Mouse (Mus musculus) heart, embryonic 16.5 days (tissue): ENCODE measurements around the gene Ncdn. TPM values are rescaled to one million over a fixed set of nuclear protein-coding genes. Genes with fewer than 3 reads are reported as not detected.

Experiments used
- ATAC-seq: fragments of 200-750 bp; cut with Nextera tagmentation; replicated peaks from 2 replicates; pipeline ENCODE4 v1.8.0; 2017; ENCODE audit warnings: moderate number of reproducible peaks; ENCODE audit not compliant: insufficient read depth, low FRiP score; ENCODE audit errors: extremely low read depth
- H3K27ac ChIP-seq: fragments of 300-500 bp; sonication (generic); 2 replicates; pipeline ENCODE4 v1.5.1; 2014; ENCODE audit warnings: mild to moderate bottlenecking, low read length, control low read depth, moderate library complexity
- H3K27me3 ChIP-seq: fragments of 300-500 bp; sonication (generic); 2 replicates; pipeline ENCODE4 v1.6.1; 2014; ENCODE audit warnings: low read length, mixed read lengths; ENCODE audit not compliant: control insufficient read depth, insufficient read depth
- H3K36me3 ChIP-seq: fragments of 300-500 bp; sonication (generic); 2 replicates; pipeline ENCODE4 v1.6.1; 2014; ENCODE audit not compliant: control insufficient read depth, insufficient read depth
- H3K4me1 ChIP-seq: fragments of 300-500 bp; sonication (generic); 2 replicates; pipeline ENCODE4 v1.6.1; 2014; ENCODE audit warnings: low read length, mixed read lengths; ENCODE audit not compliant: control insufficient read depth, insufficient read depth
- H3K4me2 ChIP-seq: fragments of 300-500 bp; sonication (generic); 2 replicates; pipeline ENCODE4 v1.6.1; 2014; ENCODE audit warnings: low read depth, mild to moderate bottlenecking, control low read depth, low read length
- H3K4me3 ChIP-seq: fragments of 300-500 bp; sonication (generic); 2 replicates; pipeline ENCODE4 v1.5.1; 2014; ENCODE audit warnings: mild to moderate bottlenecking, control low read depth, low read length
- H3K9ac ChIP-seq: fragments of 300-500 bp; sonication (generic); 2 replicates; pipeline ENCODE4 v1.6.1; 2014; ENCODE audit warnings: low read length, control low read depth
- H3K9me3 ChIP-seq: fragments of 300-500 bp; sonication (generic); replicated peaks from 2 replicates; pipeline ENCODE4 v1.6.1; 2016; ENCODE audit warnings: low read length; ENCODE audit not compliant: control insufficient read depth
- WGBS: fragments of 180-500 bp; shearing (Covaris S2); extraction: QIAGEN DNeasy Blood & Tissue Kit; methylation state at CpG from one replicate; pipeline ENCODE4 v1.1.7; 2014; 5-methylcytosine and 5-hydroxymethylcytosine counted together
- polyA plus RNA-seq: library from polyadenylated mRNA; unstranded; fragments of >200 nt; fragmentation: Nextera tagmentation; extraction: Ambion mirVana; gene quantifications from 2 replicates; pipeline ENCODE4 v1.2.1, GENCODE M21; 2015

Ncdn gene
- 22.4 and 23.3 TPM in 2 replicates for polyA plus RNA-seq

- H3K9me3 ChIP-seq = no peaks in the 10 kb centered on the region
- H3K4me1 ChIP-seq = peaks cover 30% of the 10 kb centered on the region
- H3K4me3 ChIP-seq = peak within 1 kb of the TSS; percentile 82
- peak within 1 kb of the TSS; percentile 97 for H3K27ac ChIP-seq
- under 1% methylated on average over 70 of the region's 71 CpGs for WGBS
- peak within 1 kb of the TSS; percentile 93 for H3K9ac ChIP-seq
- peak within 1 kb of the TSS; percentile 100 for H3K4me2 ChIP-seq
- H3K27me3 ChIP-seq = no peaks in the 10 kb centered on the region
- H3K36me3 ChIP-seq = peaks cover 5% of the 10 kb centered on the region; the same call in 1 of the 2 replicates
- ATAC-seq = peak; percentile 99
Measured at GRCm38 (mm10) chr4:126753268-126754230, at the start of gene Ncdn, which contains the start of gene AU040320. Gene Ncdn, minus strand, starts transcription at chr4:126753438. Gene AU040320, plus strand, starts transcription at chr4:126753544.

- H3K4me3 ChIP-seq = no peak overlapping the region
- H3K9ac ChIP-seq = no peak overlapping the region
- no peaks in the 10 kb centered on the region for H3K9me3 ChIP-seq
- no peak overlapping the region for H3K27ac ChIP-seq
- 90% methylated on average over 8 of the region's 8 CpGs for WGBS
- no peaks in the 10 kb centered on the region for H3K36me3 ChIP-seq
- H3K27me3 ChIP-seq = no peaks in the 10 kb centered on the region
- no peak for ATAC-seq
- H3K4me1 ChIP-seq = peaks cover 13% of the 10 kb centered on the region
- H3K4me2 ChIP-seq = no peak overlapping the region
Measured at GRCm38 (mm10) chr4:126802174-126802573, 48.9 kb upstream of the Ncdn start.

- Histone ChIP-seq H3K27ac (no peak overlapping the region), H3K36me3 (peaks cover 2% of the 10 kb centered on the region; the same call in 1 of the 2 replicates), H3K4me1 (no peaks in the 10 kb centered on the region), H3K9me3 (0 out of 2 replicates have a peak, but pooled peaks cover 2% of the 10 kb centered on the region), H3K4me2 (no peak overlapping the region), H3K9ac (no peak overlapping the region), H3K4me3 (no peak overlapping the region), H3K27me3 (no peaks in the 10 kb centered on the region)
- no peak for ATAC-seq
- WGBS = 88% methylated on average over 7 of the region's 7 CpGs
Measured at GRCm38 (mm10) chr4:126792341-126793102, 39.3 kb upstream of the Ncdn start.

- Histone ChIP-seq H3K4me3 (no peak overlapping the region), H3K4me2 (no peak overlapping the region), H3K9ac (no peak overlapping the region), H3K9me3 (no peaks in the 10 kb centered on the region), H3K36me3 (no peaks in the 10 kb centered on the region; the same call in 1 of the 2 replicates), H3K4me1 (peaks cover 10% of the 10 kb centered on the region), H3K27ac (no peak overlapping the region), H3K27me3 (no peaks in the 10 kb centered on the region)
- ATAC-seq = no peak
- WGBS = 76% methylated on average over 8 of the region's 8 CpGs
Measured at GRCm38 (mm10) chr4:126782996-126783395, 29.8 kb upstream of the Ncdn start.

GRCm38 (mm10) chr4:126782512-126782911 lies 29.3 kb upstream of the Ncdn start:
- Histone ChIP-seq H3K9ac (no peak overlapping the region), H3K27ac (no peak overlapping the region), H3K4me1 (peaks cover 10% of the 10 kb centered on the region), H3K9me3 (no peaks in the 10 kb centered on the region), H3K27me3 (no peaks in the 10 kb centered on the region), H3K4me3 (no peak overlapping the region), H3K36me3 (no peaks in the 10 kb centered on the region), H3K4me2 (no peak overlapping the region)
- 87% methylated on average over 8 of the region's 8 CpGs for WGBS
- ATAC-seq = no peak

- H3K9ac ChIP-seq = no peak overlapping the region
- H3K9me3 ChIP-seq = no peaks in the 10 kb centered on the region
- no peaks in the 10 kb centered on the region for H3K36me3 ChIP-seq
- H3K4me1 ChIP-seq = peaks cover 10% of the 10 kb centered on the region
- WGBS = 80% methylated on average over 3 of the region's 3 CpGs
- no peak overlapping the region for H3K4me2 ChIP-seq
- no peak overlapping the region for H3K27ac ChIP-seq
- H3K4me3 ChIP-seq = no peak overlapping the region
- no peak for ATAC-seq
- no peaks in the 10 kb centered on the region for H3K27me3 ChIP-seq
Measured at GRCm38 (mm10) chr4:126781871-126782270, 28.6 kb upstream of the Ncdn start.

- ATAC-seq = no peak
- Histone ChIP-seq H3K9me3 (no peaks in the 10 kb centered on the region), H3K27me3 (no peaks in the 10 kb centered on the region), H3K9ac (no peak overlapping the region), H3K27ac (no peak overlapping the region), H3K4me3 (no peak overlapping the region), H3K4me1 (peaks cover 10% of the 10 kb centered on the region), H3K36me3 (no peaks in the 10 kb centered on the region), H3K4me2 (no peak overlapping the region)
- WGBS = 67% methylated on average over 12 of the region's 12 CpGs
Measured at GRCm38 (mm10) chr4:126779826-126780775, 26.9 kb upstream of the Ncdn start.

GRCm38 (mm10) chr4:126779148-126779581 lies 25.9 kb upstream of the Ncdn start:
- H3K27me3 ChIP-seq = no peaks in the 10 kb centered on the region
- H3K9ac ChIP-seq = no peak overlapping the region
- WGBS = 34% methylated on average over 8 of the region's 8 CpGs
- ATAC-seq = no peak
- H3K4me2 ChIP-seq = peak overlapping the region; percentile 41
- no peaks in the 10 kb centered on the region for H3K36me3 ChIP-seq
- H3K4me1 ChIP-seq = peaks cover 10% of the 10 kb centered on the region
- no peaks in the 10 kb centered on the region for H3K9me3 ChIP-seq
- no peak overlapping the region for H3K27ac ChIP-seq
- no peak overlapping the region for H3K4me3 ChIP-seq
